Mouse (Mus musculus): Measurements from ENCODE around the gene Epas1. TPM values are rescaled to one million over a fixed set of nuclear protein-coding genes. Genes with fewer than 3 reads are reported as not detected.

Epas1 gene
- polyA plus RNA-seq, 1 experiment from 2014 or later = 4.3 TPM

DNA sequence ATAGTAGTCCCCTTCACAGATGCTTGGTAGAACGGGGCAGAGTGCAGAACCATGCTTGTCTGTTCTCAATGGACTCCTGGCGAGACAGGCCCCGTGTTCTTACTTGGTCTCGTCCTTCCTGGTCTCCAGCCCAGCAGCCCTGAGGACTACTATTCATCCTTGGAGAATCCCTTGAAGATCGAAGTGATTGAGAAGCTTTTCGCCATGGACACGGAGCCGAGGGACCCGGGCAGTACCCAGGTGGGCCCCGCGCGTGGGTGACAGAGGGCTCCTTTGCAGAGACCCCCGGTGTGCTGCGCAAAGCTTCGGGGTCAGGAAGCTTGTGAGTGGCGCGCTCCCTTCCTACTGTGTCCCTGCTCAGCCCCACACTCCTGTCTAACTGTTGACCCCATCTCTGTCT, 72.9 kb downstream of the Epas1 start:
- whole genome bisulfite sequencing = 91% methylated on average over 17 of the region's 17 CpGs
- H3K4me3 ChIP-seq = no peak overlapping the region
- no peaks in the 10 kb centered on the region for H3K4me1 ChIP-seq

DNA sequence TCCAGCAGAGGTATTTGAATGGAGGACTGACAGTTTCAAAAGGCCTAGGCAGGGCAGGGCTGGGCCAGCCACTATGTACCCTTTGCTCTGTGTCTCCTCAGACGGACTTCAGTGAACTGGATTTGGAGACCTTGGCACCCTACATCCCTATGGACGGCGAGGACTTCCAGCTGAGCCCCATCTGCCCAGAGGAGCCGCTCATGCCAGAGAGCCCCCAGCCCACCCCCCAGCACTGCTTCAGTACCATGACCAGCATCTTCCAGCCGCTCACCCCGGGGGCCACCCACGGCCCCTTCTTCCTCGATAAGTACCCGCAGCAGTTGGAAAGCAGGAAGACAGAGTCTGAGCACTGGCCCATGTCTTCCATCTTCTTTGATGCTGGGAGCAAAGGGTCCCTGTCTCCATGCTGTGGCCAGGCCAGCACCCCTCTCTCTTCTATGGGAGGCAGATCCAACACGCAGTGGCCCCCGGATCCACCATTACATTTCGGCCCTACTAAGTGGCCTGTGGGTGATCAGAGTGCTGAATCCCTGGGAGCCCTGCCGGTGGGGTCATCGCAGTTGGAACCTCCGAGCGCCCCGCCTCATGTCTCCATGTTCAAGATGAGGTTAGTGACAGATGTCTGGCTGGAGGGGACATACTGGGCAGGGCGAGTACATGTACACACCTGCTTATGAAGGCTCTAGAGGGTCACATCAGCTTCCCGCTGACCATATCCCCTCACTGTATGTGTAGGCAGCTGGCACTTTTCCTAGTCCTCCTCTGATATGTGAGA, 74.1 kb downstream of the Epas1 start:
- no peaks in the 10 kb centered on the region for H3K36me3 ChIP-seq
- H3K9me3 ChIP-seq = no peaks in the 10 kb centered on the region
- H3K27me3 ChIP-seq (replicated peaks) = no peaks in the 10 kb centered on the region
- whole genome bisulfite sequencing = 92% methylated on average over 19 of the region's 19 CpGs
- no peaks in the 10 kb centered on the region for H3K4me1 ChIP-seq
- H3K27ac ChIP-seq = no peak overlapping the region
- ATAC-seq (ENCODE audit: low FRiP score, low read depth) = no peak
- no peak overlapping the region for H3K4me3 ChIP-seq
- no peak overlapping the region for H3K4me2 ChIP-seq (replicated peaks)
- H3K9ac ChIP-seq = no peak overlapping the region

More for the DNA sequence above, 72.9 kb downstream of the Epas1 start:
- no peaks in the 10 kb centered on the region for H3K9me3 ChIP-seq
- no peak overlapping the region for H3K9ac ChIP-seq
- no peak overlapping the region for H3K4me2 ChIP-seq (replicated peaks)
- H3K27ac ChIP-seq = no peak overlapping the region
- H3K36me3 ChIP-seq = no peaks in the 10 kb centered on the region
- ATAC-seq (ENCODE audit: low FRiP score, low read depth) = no peak
- no peaks in the 10 kb centered on the region for H3K27me3 ChIP-seq (replicated peaks)

GRCm38 (mm10) chr17:86828500-86828899, 75.0 kb downstream of the Epas1 start:
- Histone ChIP-seq H3K27ac (no peak overlapping the region), H3K9ac (no peak overlapping the region), H3K4me1 (no peaks in the 10 kb centered on the region), H3K27me3 (replicated peaks) (no peaks in the 10 kb centered on the region), H3K4me2 (replicated peaks) (no peak overlapping the region), H3K36me3 (no peaks in the 10 kb centered on the region), H3K9me3 (no peaks in the 10 kb centered on the region), H3K4me3 (no peak overlapping the region)
- 97% methylated on average over 11 of the region's 11 CpGs for WGBS
- no peak for ATAC-seq (ENCODE audit: low FRiP score, low read depth)

DNA sequence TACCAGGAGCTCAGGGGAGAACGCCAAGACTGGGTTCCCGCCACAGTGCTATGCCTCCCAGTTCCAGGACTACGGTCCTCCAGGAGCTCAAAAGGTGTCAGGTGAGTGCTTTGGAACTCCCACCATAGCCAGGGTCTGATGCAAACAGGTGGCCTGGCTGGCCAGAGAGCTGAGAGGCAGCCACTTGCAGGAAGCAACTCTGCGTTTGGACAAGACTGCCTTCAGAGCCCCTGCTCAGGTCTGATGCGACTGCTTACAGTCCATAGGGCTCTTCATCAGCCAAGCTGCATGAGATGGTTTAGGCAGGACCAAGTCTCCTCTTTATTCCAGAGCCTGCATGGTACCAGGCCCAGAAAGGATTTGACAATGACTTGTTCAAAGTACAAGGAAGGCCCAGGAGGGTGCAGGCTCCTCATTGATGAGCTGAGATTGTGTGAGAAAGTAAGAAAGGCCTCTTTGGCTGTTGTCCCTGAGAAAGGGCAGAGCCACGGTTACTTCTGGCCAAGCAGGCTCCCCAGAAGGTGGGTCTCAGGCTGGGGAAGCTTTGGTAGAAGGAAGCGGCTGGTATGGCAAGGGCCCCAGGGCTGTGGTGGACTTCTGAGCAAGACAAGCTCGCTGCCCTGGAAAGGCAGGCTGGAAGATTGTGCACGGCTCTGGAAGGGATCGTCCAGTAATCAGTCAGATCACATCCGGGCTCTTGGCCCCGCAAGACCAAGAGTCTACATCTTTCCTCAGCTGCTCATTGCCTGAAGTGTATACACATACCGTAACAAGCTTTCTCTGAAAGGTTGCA, 76.1 kb downstream of the Epas1 start:
- 90% methylated on average over 13 of the region's 13 CpGs for WGBS
- H3K4me2 ChIP-seq (replicated peaks) = no peak overlapping the region
- no peak overlapping the region for H3K4me3 ChIP-seq
- no peaks in the 10 kb centered on the region for H3K4me1 ChIP-seq
- ATAC-seq (ENCODE audit: low FRiP score, low read depth) = no peak
- H3K27ac ChIP-seq = no peak overlapping the region
- no peak overlapping the region for H3K9ac ChIP-seq
- no peaks in the 10 kb centered on the region for H3K36me3 ChIP-seq
- H3K27me3 ChIP-seq (replicated peaks) = no peaks in the 10 kb centered on the region
- no peaks in the 10 kb centered on the region for H3K9me3 ChIP-seq

DNA sequence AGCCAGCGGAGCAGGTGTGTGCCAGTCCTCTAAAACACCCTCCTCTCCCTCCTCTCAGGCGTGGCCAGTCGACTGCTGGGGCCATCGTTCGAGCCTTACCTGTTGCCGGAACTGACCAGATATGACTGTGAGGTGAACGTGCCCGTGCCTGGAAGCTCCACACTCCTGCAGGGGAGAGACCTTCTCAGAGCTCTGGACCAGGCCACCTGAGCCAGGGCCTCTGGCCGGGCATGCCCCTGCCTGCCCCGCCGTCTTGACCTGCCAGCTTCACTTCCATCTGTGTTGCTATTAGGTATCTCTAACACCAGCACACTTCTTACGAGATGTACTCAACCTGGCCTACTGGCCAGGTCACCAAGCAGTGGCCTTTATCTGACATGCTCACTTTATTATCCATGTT, 77.4 kb downstream of the Epas1 start:
- H3K4me1 ChIP-seq = no peaks in the 10 kb centered on the region
- H3K4me2 ChIP-seq (replicated peaks) = no peak overlapping the region
- WGBS = 89% methylated on average over 12 of the region's 12 CpGs
- H3K9ac ChIP-seq = no peak overlapping the region
- H3K4me3 ChIP-seq = no peak overlapping the region
- no peak overlapping the region for H3K27ac ChIP-seq
- H3K9me3 ChIP-seq = no peaks in the 10 kb centered on the region
- H3K36me3 ChIP-seq = no peaks in the 10 kb centered on the region
- no peaks in the 10 kb centered on the region for H3K27me3 ChIP-seq (replicated peaks)
- no peak for ATAC-seq (ENCODE audit: low FRiP score, low read depth)

- Histone ChIP-seq H3K4me1 (no peaks in the 10 kb centered on the region), H3K9ac (no peak overlapping the region), H3K4me3 (no peak overlapping the region), H3K9me3 (no peaks in the 10 kb centered on the region), H3K27ac (no peak overlapping the region), H3K36me3 (no peaks in the 10 kb centered on the region), H3K4me2 (replicated peaks) (no peak overlapping the region), H3K27me3 (replicated peaks) (no peaks in the 10 kb centered on the region)
- no peak for ATAC-seq (ENCODE audit: low FRiP score, low read depth)
- 69% methylated on average over 19 of the region's 19 CpGs for WGBS
Observed at GRCm38 (mm10) chr17:86832562-86833327, 79.2 kb downstream of the Epas1 start.

DNA sequence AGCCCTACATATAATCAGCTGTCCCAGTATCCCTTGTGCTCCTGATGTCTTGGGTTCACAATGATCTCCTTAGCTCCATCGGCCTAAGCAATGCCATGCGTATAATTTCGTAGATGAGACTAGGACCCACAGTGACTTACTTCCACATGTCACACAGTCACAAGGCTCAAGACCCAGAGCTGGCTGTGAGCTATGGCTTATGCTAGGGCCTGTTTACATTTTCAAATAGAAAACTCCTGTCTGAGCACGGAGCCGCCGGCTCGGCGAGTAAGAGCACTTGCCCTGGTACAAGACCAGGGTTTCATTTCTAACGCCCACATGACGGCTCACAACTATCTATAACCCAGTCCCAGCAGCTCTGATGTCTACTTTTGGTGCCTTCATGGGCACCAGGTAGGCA, 80.4 kb downstream of the Epas1 start:
- Histone ChIP-seq H3K4me2 (replicated peaks) (no peak overlapping the region), H3K9me3 (no peaks in the 10 kb centered on the region), H3K4me1 (no peaks in the 10 kb centered on the region), H3K36me3 (no peaks in the 10 kb centered on the region), H3K27me3 (replicated peaks) (no peaks in the 10 kb centered on the region), H3K4me3 (no peak overlapping the region), H3K9ac (no peak overlapping the region), H3K27ac (no peak overlapping the region)
- WGBS = 96% methylated on average over 10 of the region's 10 CpGs
- ATAC-seq (ENCODE audit: low FRiP score, low read depth) = no peak

DNA sequence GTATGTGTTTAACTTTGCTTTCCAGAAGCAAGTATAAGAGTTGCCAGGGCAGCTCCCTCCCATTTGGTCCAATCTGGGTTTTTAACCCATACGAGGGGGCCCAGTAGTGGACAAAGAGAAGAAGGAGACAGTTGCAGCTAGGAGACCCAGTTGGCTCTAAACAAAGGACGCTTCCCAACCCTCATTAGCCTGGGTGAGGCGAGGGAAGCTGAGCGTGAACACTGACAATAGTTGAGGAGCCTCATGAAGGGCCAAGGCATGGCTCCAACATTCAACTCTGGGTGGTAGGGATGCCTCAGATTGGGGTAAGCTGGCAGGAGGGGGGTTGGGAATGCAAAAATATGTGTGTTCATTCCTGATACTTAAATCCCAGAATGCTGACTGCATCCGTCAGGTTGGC, 85.8 kb downstream of the Epas1 start:
- no peaks in the 10 kb centered on the region for H3K36me3 ChIP-seq
- ATAC-seq (ENCODE audit: low FRiP score, low read depth) = no peak
- H3K4me2 ChIP-seq (replicated peaks) = no peak overlapping the region
- H3K27me3 ChIP-seq (replicated peaks) = no peaks in the 10 kb centered on the region
- no peaks in the 10 kb centered on the region for H3K9me3 ChIP-seq
- no peak overlapping the region for H3K9ac ChIP-seq
- H3K27ac ChIP-seq = no peak overlapping the region
- H3K4me3 ChIP-seq = no peak overlapping the region
- WGBS = 62% methylated on average over 5 of the region's 5 CpGs
- H3K4me1 ChIP-seq = no peaks in the 10 kb centered on the region

- Histone ChIP-seq H3K36me3 (no peaks in the 10 kb centered on the region), H3K27me3 (replicated peaks) (no peaks in the 10 kb centered on the region), H3K4me2 (replicated peaks) (no peak overlapping the region), H3K4me1 (no peaks in the 10 kb centered on the region), H3K9ac (no peak overlapping the region), H3K4me3 (no peak overlapping the region), H3K9me3 (no peaks in the 10 kb centered on the region), H3K27ac (no peak overlapping the region)
- 74% methylated on average over 9 of the region's 9 CpGs for WGBS
- ATAC-seq (ENCODE audit: low FRiP score, low read depth) = no peak
Observed at GRCm38 (mm10) chr17:86850700-86851337, 97.3 kb downstream of the Epas1 start.

- H3K9me3 ChIP-seq = no peaks in the 10 kb centered on the region
- no peak overlapping the region for H3K4me2 ChIP-seq (replicated peaks)
- no peak overlapping the region for H3K9ac ChIP-seq
- no peaks in the 10 kb centered on the region for H3K4me1 ChIP-seq
- 85% methylated on average over 2 of the region's 2 CpGs for WGBS
- H3K27me3 ChIP-seq (replicated peaks) = no peaks in the 10 kb centered on the region
- H3K27ac ChIP-seq = no peak overlapping the region
- no peak for ATAC-seq (ENCODE audit: low FRiP score, low read depth)
- no peaks in the 10 kb centered on the region for H3K36me3 ChIP-seq
- no peak overlapping the region for H3K4me3 ChIP-seq
Observed at GRCm38 (mm10) chr17:86851782-86852181, 98.3 kb downstream of the Epas1 start.

DNA sequence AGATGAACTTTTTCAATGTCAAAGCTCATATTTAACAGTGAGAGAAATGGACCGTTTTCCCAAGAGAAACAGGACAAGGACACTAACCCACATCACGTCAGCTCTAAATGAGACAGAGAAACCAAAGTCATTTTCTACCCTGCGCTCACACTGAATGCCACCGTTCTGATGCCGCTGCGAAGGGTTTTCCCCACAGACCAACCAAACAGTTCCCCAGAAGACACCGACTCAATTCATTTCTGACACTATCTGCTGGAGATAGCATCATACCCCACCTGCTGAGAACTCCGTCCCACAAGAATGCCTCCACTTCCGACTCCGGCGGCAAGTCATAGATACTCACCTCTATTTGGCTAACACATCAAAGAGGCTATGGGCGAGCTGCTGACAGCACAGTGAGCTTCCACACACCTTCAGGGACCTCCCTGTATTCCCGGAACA, 99.1 kb downstream of the Epas1 start:
- Histone ChIP-seq H3K27ac (no peak overlapping the region), H3K9ac (no peak overlapping the region), H3K36me3 (no peaks in the 10 kb centered on the region), H3K9me3 (no peaks in the 10 kb centered on the region), H3K4me3 (no peak overlapping the region), H3K4me2 (replicated peaks) (no peak overlapping the region), H3K27me3 (replicated peaks) (no peaks in the 10 kb centered on the region; the same call in 1 of the 2 replicates), H3K4me1 (no peaks in the 10 kb centered on the region)
- WGBS = 67% methylated on average over 13 of the region's 13 CpGs
- no peak for ATAC-seq (ENCODE audit: low FRiP score, low read depth)

GRCm38 (mm10) chr17:86870586-86870985, 117.1 kb downstream of the Epas1 start:
- ATAC-seq (ENCODE audit: low FRiP score, low read depth) = no peak
- Histone ChIP-seq H3K4me2 (replicated peaks) (no peak overlapping the region), H3K36me3 (no peaks in the 10 kb centered on the region), H3K27ac (no peak overlapping the region), H3K9me3 (no peaks in the 10 kb centered on the region), H3K4me3 (no peak overlapping the region), H3K27me3 (replicated peaks) (no peaks in the 10 kb centered on the region), H3K9ac (no peak overlapping the region), H3K4me1 (no peaks in the 10 kb centered on the region)
- 81% methylated on average over 8 of the region's 8 CpGs for WGBS

Measured in neural tube, embryonic 12.5 days (tissue).